8 mouse cellular contexts compared by ENCODE assay signal in genomic region chr11:97782564-97782895, GRCm38 (mm10). TPM values are rescaled to one million over a fixed set of nuclear protein-coding genes. Genes with fewer than 3 reads are reported as not detected.
DNase-seq lines count a peak whose midpoint lies in the region; ATAC-seq and TF ChIP-seq lines count a peak whose summit lies in the region.

No protein-coding gene starts in this region.

- DNase-seq in liver, adult 2 months (ENCODE audit: extremely low read depth, low read depth, low spot score): no peak
- DNase-seq in liver: no peak
- no peak for DNase-seq in limb, embryonic 10.5 days (ENCODE audit: low spot score)
- DNase-seq in right cerebral cortex, postnatal 36 days (ENCODE audit: low spot score in 2 of 2): no peak
- no peak for DNase-seq in left cerebral cortex, postnatal 36 days (ENCODE audit: low spot score in 2 of 2)
- no peak for DNase-seq in kidney, adult 18-20 months

- H3K27ac ChIP-seq in liver, adult 2 months (replicated peaks; ENCODE audit: insufficient read depth, low read depth, low read length): peak overlapping the region; percentile 4; the same call in 1 of the 2 replicates
- H3K27ac ChIP-seq in embryonic fibroblast, embryonic 13.5 days (ENCODE audit: insufficient read depth, low read length): peak overlapping the region; percentile 80
- H3K27ac ChIP-seq in limb, embryonic 10.5 days: peak overlapping the region; percentile 98
- peak overlapping the region; percentile 92 for H3K27ac ChIP-seq in neural tube, embryonic 13.5 days (replicated peaks)

- peaks cover 10% of the 10 kb centered on the region for H3K79me2 ChIP-seq in liver, adult 2 months (ENCODE audit: control insufficient read depth, insufficient read depth, low read length)

- intact Hi-C loops in left cerebral cortex, postnatal 36 days (cut with DNase I): loop anchor here (1.0 to 2.0 kb wide), 3 partner anchors 14 to 101 kb away; partner anchors contain the start of gene Cwc25

- no peak for TF ChIP-seq POLR2A in liver, adult 2 months (IDR thresholded peaks at IDR 0.05; ENCODE audit: extremely low read depth, insufficient read depth, low read length)
- 0 out of 2 replicates have a peak, but pooled peaks have one; percentile 62 for TF ChIP-seq POLR2A in embryonic fibroblast, embryonic 13.5 days (IDR thresholded peaks at IDR 0.05; ENCODE audit: low read depth, low read length)

- WGBS in liver, adult 2 months: under 1% methylated on average over 10 of the region's 10 CpGs
- whole genome bisulfite sequencing in limb, embryonic 10.5 days: under 1% methylated on average over 10 of the region's 10 CpGs
- under 1% methylated on average over 10 of the region's 10 CpGs for WGBS in neural tube, embryonic 13.5 days

- H3K27me3 ChIP-seq in liver, adult 2 months (ENCODE audit: control insufficient read depth, insufficient read depth, low read length): no peaks in the 10 kb centered on the region
- H3K27me3 ChIP-seq in limb, embryonic 10.5 days (ENCODE audit: low read depth, poor library complexity, severe bottlenecking): no peaks in the 10 kb centered on the region
- no peaks in the 10 kb centered on the region for H3K27me3 ChIP-seq in neural tube, embryonic 13.5 days

- H3K36me3 ChIP-seq in liver, adult 2 months (ENCODE audit: control insufficient read depth, insufficient read depth, low read length): peaks cover 32% of the 10 kb centered on the region
- H3K36me3 ChIP-seq in limb, embryonic 10.5 days: peaks cover 38% of the 10 kb centered on the region
- H3K36me3 ChIP-seq in neural tube, embryonic 13.5 days: peaks cover 35% of the 10 kb centered on the region

- H3K4me3 ChIP-seq in liver, adult 2 months (ENCODE audit: insufficient read depth, low read depth, low read length): peak overlapping the region; percentile 92
- H3K4me3 ChIP-seq in embryonic fibroblast, embryonic 13.5 days (ENCODE audit: insufficient read depth, low read length): peak overlapping the region; percentile 90
- H3K4me3 ChIP-seq in limb, embryonic 10.5 days: peak overlapping the region; percentile 80
- peak overlapping the region; percentile 98 for H3K4me3 ChIP-seq in neural tube, embryonic 13.5 days

- peaks cover 12% of the 10 kb centered on the region for H3K4me1 ChIP-seq in liver, adult 2 months (ENCODE audit: control insufficient read depth, insufficient read depth, low read length)
- H3K4me1 ChIP-seq in embryonic fibroblast, embryonic 13.5 days (ENCODE audit: control insufficient read depth, insufficient read depth, low read length): peaks cover 6% of the 10 kb centered on the region; the same call in 1 of the 2 replicates
- peaks cover 14% of the 10 kb centered on the region for H3K4me1 ChIP-seq in limb, embryonic 10.5 days
- H3K4me1 ChIP-seq in neural tube, embryonic 13.5 days (replicated peaks): peaks cover 32% of the 10 kb centered on the region

- ATAC-seq in neural tube, embryonic 13.5 days (ENCODE audit: low read depth): no peak; the same call in 1 of the 2 replicates

- H3K9ac ChIP-seq in liver, adult 2 months (ENCODE audit: low read depth, low read length): peak overlapping the region; percentile 37
- H3K9ac ChIP-seq in neural tube, embryonic 13.5 days: peak overlapping the region; percentile 79

- no peak for TF ChIP-seq CTCF in liver, adult 2 months (IDR thresholded peaks at IDR 0.05; ENCODE audit: low read depth, low read length)
- TF ChIP-seq CTCF in embryonic fibroblast, embryonic 13.5 days (IDR thresholded peaks at IDR 0.05; ENCODE audit: borderline replicate concordance, insufficient read depth, low read length): no peak

- peak overlapping the region; percentile 86 for H3K4me2 ChIP-seq in neural tube, embryonic 13.5 days

- no peaks in the 10 kb centered on the region for H3K9me3 ChIP-seq in limb, embryonic 10.5 days (replicated peaks)
- H3K9me3 ChIP-seq in neural tube, embryonic 13.5 days: no peaks in the 10 kb centered on the region

RNA-seq across cellular contexts. Expression of gene Rpl23, which starts 0.3 kb away (rescaled TPM):
- 240 and 283 TPM in 2 replicates for total RNA-seq in liver, adult 2 months (2014; rRNA removed)
- 68.5 and 71.4 TPM in 2 replicates for polyA plus RNA-seq in liver, adult 2 months (2012; rRNA removed)
- 548 and 603 TPM in 2 replicates for polyA plus RNA-seq in embryonic fibroblast, embryonic 13.5 days (2011; ENCODE audit: insufficient read length, low read depth, missing spikeins)
- polyA plus RNA-seq in limb, embryonic 10.5 days (2016; fragmentation: Nextera tagmentation; extraction: Ambion mirVana): 449 and 506 TPM in 2 replicates
- polyA plus RNA-seq in neural tube, embryonic 13.5 days (2015; fragmentation: Nextera tagmentation; extraction: Ambion mirVana): 351 and 415 TPM in 2 replicates
- 100 to 1,000 TPM; 330 to 339 TPM for total RNA-seq in left cerebral cortex, postnatal 36 days (2021)

RNA-seq across cellular contexts. Expression of gene 1700001P01Rik, which starts 6.8 kb away (rescaled TPM):
- total RNA-seq in liver, adult 2 months (2014; rRNA removed): not detected in 2 replicates
- polyA plus RNA-seq in liver, adult 2 months (2012; rRNA removed): not detected in 2 replicates
- polyA plus RNA-seq in embryonic fibroblast, embryonic 13.5 days (2011; ENCODE audit: insufficient read length, low read depth, missing spikeins): not detected in 2 replicates
- 0.43 and 0.74 TPM in 2 replicates for polyA plus RNA-seq in limb, embryonic 10.5 days (2016; fragmentation: Nextera tagmentation; extraction: Ambion mirVana)
- polyA plus RNA-seq in neural tube, embryonic 13.5 days (2015; fragmentation: Nextera tagmentation; extraction: Ambion mirVana): 0.67 TPM in 1 of 2 replicates, not detected in the other
- 1 to 10 TPM in 1 of 2 experiments, not detected in 1; 1.1 TPM for total RNA-seq in left cerebral cortex, postnatal 36 days (2021)

RNA-seq across cellular contexts. Expression of gene Cwc25, which starts 16.2 kb away (rescaled TPM):
- total RNA-seq in liver, adult 2 months (2014; rRNA removed): 5.8 and 6.8 TPM in 2 replicates
- 6.2 and 6.3 TPM in 2 replicates for polyA plus RNA-seq in liver, adult 2 months (2012; rRNA removed)
- polyA plus RNA-seq in embryonic fibroblast, embryonic 13.5 days (2011; ENCODE audit: insufficient read length, low read depth, missing spikeins): 14.0 and 16.4 TPM in 2 replicates
- polyA plus RNA-seq in limb, embryonic 10.5 days (2016; fragmentation: Nextera tagmentation; extraction: Ambion mirVana): 17.8 and 21.6 TPM in 2 replicates
- polyA plus RNA-seq in neural tube, embryonic 13.5 days (2015; fragmentation: Nextera tagmentation; extraction: Ambion mirVana): 18.8 and 19.1 TPM in 2 replicates
- total RNA-seq in left cerebral cortex, postnatal 36 days (2021): 10 to 100 TPM; 20.2 to 20.7 TPM

RNA-seq across cellular contexts. Expression of gene Lasp1, which starts 16.3 kb away (rescaled TPM):
- 23.3 and 33.3 TPM in 2 replicates for total RNA-seq in liver, adult 2 months (2014; rRNA removed)
- polyA plus RNA-seq in liver, adult 2 months (2012; rRNA removed): 80.5 and 85.4 TPM in 2 replicates
- 243 and 284 TPM in 2 replicates for polyA plus RNA-seq in embryonic fibroblast, embryonic 13.5 days (2011; ENCODE audit: insufficient read length, low read depth, missing spikeins)
- polyA plus RNA-seq in limb, embryonic 10.5 days (2016; fragmentation: Nextera tagmentation; extraction: Ambion mirVana): 90.0 and 110 TPM in 2 replicates
- 114 and 123 TPM in 2 replicates for polyA plus RNA-seq in neural tube, embryonic 13.5 days (2015; fragmentation: Nextera tagmentation; extraction: Ambion mirVana)
- total RNA-seq in left cerebral cortex, postnatal 36 days (2021): 100 to 1,000 TPM; 175 to 183 TPM

RNA-seq across cellular contexts. Expression of gene Pip4k2b, which starts 38.0 kb away (rescaled TPM):
- total RNA-seq in liver, adult 2 months (2014; rRNA removed): 4.1 and 5.5 TPM in 2 replicates
- 10.8 and 11.0 TPM in 2 replicates for polyA plus RNA-seq in liver, adult 2 months (2012; rRNA removed)
- 40.7 and 42.6 TPM in 2 replicates for polyA plus RNA-seq in embryonic fibroblast, embryonic 13.5 days (2011; ENCODE audit: insufficient read length, low read depth, missing spikeins)
- 1.6 and 1.9 TPM in 2 replicates for polyA plus RNA-seq in limb, embryonic 10.5 days (2016; fragmentation: Nextera tagmentation; extraction: Ambion mirVana)
- polyA plus RNA-seq in neural tube, embryonic 13.5 days (2015; fragmentation: Nextera tagmentation; extraction: Ambion mirVana): 3.7 and 4.4 TPM in 2 replicates
- 100 to 1,000 TPM; 113 to 114 TPM for total RNA-seq in left cerebral cortex, postnatal 36 days (2021)

Comparison
In these comparisons a context has a peak if more than half of its experiments do, and no peak if none do; other contexts are left out.
1. H3K27ac ChIP-seq: peak in every context shown above with its lines; median percentile 98 in limb, embryonic 10.5 days; 92 in neural tube, embryonic 13.5 days; 80 in embryonic fibroblast, embryonic 13.5 days; 4 in liver, adult 2 months.